Mouse (Mus musculus) stomach, embryonic 16.5 days (tissue): ENCODE results near the gene Hdac2. TPM values are rescaled to one million over a fixed set of nuclear protein-coding genes. Genes with fewer than 3 reads are reported as not detected.

Experiments
- ATAC-seq: fragments of 200-750 bp; cut with Nextera tagmentation; 2 replicates; pipeline ENCODE4 v1.8.0; 2017; ENCODE audit warnings: moderate number of reproducible peaks, moderate TSS enrichment; ENCODE audit not compliant: insufficient read depth, low FRiP score
- H3K27ac ChIP-seq: fragments of 300-500 bp; sonication (generic); 2 replicates; pipeline ENCODE4 v1.5.1; 2014; ENCODE audit warnings: low read length
- H3K27me3 ChIP-seq: fragments of 300-500 bp; sonication (generic); 2 replicates; pipeline ENCODE4 v1.6.1; 2014; ENCODE audit warnings: low read length, control low read depth, mixed read lengths; ENCODE audit not compliant: control insufficient read depth, insufficient read depth
- H3K36me3 ChIP-seq: fragments of 300-500 bp; sonication (generic); 2 replicates; pipeline ENCODE4 v1.6.1; 2014; ENCODE audit warnings: low read length; ENCODE audit not compliant: control insufficient read depth, insufficient read depth
- H3K4me1 ChIP-seq: fragments of 300-500 bp; sonication (generic); 2 replicates; pipeline ENCODE4 v1.6.1; 2014; ENCODE audit warnings: low read length, control low read depth, mixed read lengths; ENCODE audit not compliant: control insufficient read depth, insufficient read depth
- H3K4me2 ChIP-seq: fragments of 300-500 bp; sonication (generic); 2 replicates; pipeline ENCODE4 v1.6.1; 2014; ENCODE audit warnings: low read depth, low read length, mixed read lengths
- H3K4me3 ChIP-seq: fragments of 300-500 bp; sonication (generic); replicated peaks from 2 replicates; pipeline ENCODE4 v1.5.1; 2014; ENCODE audit warnings: mild to moderate bottlenecking, low read length
- H3K9ac ChIP-seq: fragments of 300-500 bp; sonication (generic); 2 replicates; pipeline ENCODE4 v1.6.1; 2014; ENCODE audit warnings: low read length
- H3K9me3 ChIP-seq: fragments of 300-500 bp; sonication (generic); replicated peaks from 2 replicates; pipeline ENCODE4 v1.6.1; 2016; ENCODE audit warnings: low read length, control low read depth; ENCODE audit not compliant: control insufficient read depth
- WGBS: fragments of 180-500 bp; shearing (Covaris S2); extraction: QIAGEN DNeasy Blood & Tissue Kit; methylation state at CpG from one replicate; pipeline ENCODE4 v1.1.7; 2014; 5-methylcytosine and 5-hydroxymethylcytosine counted together
- polyA plus RNA-seq: library from polyadenylated mRNA; unstranded; fragments of >200 nt; fragmentation: Nextera tagmentation; extraction: Ambion mirVana; gene quantifications from 2 replicates; pipeline ENCODE4 v1.2.1, GENCODE M21; 2015

Hdac2 gene
- 152 and 153 TPM in 2 replicates for polyA plus RNA-seq

DNA sequence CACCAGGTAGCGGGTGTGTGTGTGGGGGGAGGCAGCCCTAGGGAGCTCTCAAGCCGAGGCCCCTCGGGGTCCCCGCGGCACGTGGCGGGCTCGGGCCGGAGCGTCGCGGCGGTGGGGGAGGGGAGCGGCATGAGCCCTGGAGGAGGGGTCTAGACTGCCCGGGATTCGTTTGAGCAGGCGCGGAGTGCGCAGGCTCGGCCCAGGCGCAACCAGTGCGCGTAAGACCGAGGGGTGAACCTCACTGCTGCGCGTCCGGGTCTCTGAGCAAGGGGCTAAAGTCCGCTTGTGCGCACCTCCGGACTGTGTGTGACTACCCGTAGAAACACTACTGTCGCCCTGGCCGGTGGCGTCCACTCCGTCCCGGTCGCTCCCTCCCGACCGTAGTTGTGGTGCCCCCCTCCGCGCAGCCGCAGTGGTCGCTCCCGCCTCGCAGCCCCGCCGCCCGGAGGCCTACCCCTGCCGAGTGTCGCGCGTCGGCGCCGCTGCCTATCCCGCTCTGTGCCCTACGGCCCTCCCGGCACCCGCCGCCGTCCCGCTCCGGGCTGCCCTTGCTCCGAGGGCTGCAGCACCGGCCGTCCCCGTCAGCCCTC lies at the start of gene Hdac2:
TSS of gene Hdac2 (plus strand) at position 459 of the 590 bp plus-strand sequence.
- Histone ChIP-seq H3K4me3 (peak within 1 kb of the TSS; percentile 99), H3K4me1 (peaks cover 3% of the 10 kb centered on the region; the same call in 1 of the 2 replicates)
- under 1% methylated on average over 65 of the region's 67 CpGs for WGBS

DNA sequence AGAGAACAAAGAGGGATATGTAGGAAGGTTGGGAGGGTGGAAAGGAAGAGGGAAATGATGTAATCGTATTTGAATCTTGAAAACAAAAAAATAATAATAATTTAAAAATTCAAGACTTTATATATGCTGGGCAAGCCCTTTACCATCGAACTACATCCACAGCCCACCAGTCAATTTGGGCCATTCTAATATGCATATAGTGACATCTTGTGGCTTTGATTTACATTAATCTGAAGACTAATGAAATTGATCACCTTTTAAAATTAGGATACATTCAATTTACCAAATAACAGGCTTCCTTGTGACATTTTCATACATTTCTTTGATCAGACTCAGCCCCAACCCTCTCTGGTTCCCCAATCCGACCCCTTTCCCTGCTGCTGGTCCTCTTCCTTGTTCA lies 46.1 kb upstream of the Hdac2 start:
- Histone ChIP-seq H3K36me3 (no peaks in the 10 kb centered on the region), H3K9ac (no peak overlapping the region), H3K27ac (no peak overlapping the region), H3K4me1 (no peaks in the 10 kb centered on the region), H3K4me3 (no peak overlapping the region), H3K9me3 (no peaks in the 10 kb centered on the region), H3K27me3 (no peaks in the 10 kb centered on the region), H3K4me2 (no peak overlapping the region)
- WGBS = 72% methylated on average over 3 of the region's 3 CpGs
- no peak for ATAC-seq

More for the DNA sequence above, at the start of gene Hdac2:
- Histone ChIP-seq H3K9me3 (no peaks in the 10 kb centered on the region), H3K9ac (peak within 1 kb of the TSS; percentile 100), H3K36me3 (no peaks in the 10 kb centered on the region), H3K27ac (peak within 1 kb of the TSS; percentile 99), H3K4me2 (peak within 1 kb of the TSS; percentile 89), H3K27me3 (no peaks in the 10 kb centered on the region)
- peak; percentile 98 for ATAC-seq

GRCm38 (mm10) chr10:36935863-36936262 lies 38.5 kb upstream of the Hdac2 start:
- no peaks in the 10 kb centered on the region for H3K27me3 ChIP-seq
- H3K4me3 ChIP-seq = no peak overlapping the region
- no peaks in the 10 kb centered on the region for H3K36me3 ChIP-seq
- no peak overlapping the region for H3K9ac ChIP-seq
- H3K27ac ChIP-seq = no peak overlapping the region
- H3K4me1 ChIP-seq = no peaks in the 10 kb centered on the region
- H3K4me2 ChIP-seq = no peak overlapping the region
- whole genome bisulfite sequencing = 70% methylated on average over 5 of the region's 5 CpGs
- ATAC-seq = no peak
- no peaks in the 10 kb centered on the region for H3K9me3 ChIP-seq

DNA sequence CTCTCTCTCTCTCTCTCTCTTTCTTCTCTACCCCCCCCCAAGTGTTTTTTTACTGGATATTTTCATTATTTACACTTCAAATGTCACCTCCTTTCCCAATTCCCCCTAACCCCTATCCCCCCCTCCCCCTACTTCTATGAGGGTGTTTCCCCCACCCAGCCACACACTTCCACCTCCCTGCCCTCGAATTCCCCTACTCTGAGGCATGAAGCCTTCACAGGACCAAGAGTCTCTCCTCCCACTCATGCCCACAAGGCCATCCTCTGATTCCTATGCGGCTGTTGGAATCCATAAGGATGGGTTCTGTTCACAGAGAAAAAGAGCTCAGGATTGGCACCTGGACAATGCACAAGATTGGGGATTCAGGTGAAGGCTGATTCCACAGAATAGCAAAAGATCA lies 38.1 kb upstream of the Hdac2 start:
- no peak for ATAC-seq
- H3K27ac ChIP-seq = no peak overlapping the region
- no peaks in the 10 kb centered on the region for H3K27me3 ChIP-seq
- H3K36me3 ChIP-seq = no peaks in the 10 kb centered on the region
- 53% methylated on average over 2 of the region's 2 CpGs for WGBS
- H3K4me2 ChIP-seq = no peak overlapping the region
- H3K9me3 ChIP-seq = no peaks in the 10 kb centered on the region
- H3K4me1 ChIP-seq = no peaks in the 10 kb centered on the region
- H3K9ac ChIP-seq = no peak overlapping the region
- H3K4me3 ChIP-seq = no peak overlapping the region

DNA sequence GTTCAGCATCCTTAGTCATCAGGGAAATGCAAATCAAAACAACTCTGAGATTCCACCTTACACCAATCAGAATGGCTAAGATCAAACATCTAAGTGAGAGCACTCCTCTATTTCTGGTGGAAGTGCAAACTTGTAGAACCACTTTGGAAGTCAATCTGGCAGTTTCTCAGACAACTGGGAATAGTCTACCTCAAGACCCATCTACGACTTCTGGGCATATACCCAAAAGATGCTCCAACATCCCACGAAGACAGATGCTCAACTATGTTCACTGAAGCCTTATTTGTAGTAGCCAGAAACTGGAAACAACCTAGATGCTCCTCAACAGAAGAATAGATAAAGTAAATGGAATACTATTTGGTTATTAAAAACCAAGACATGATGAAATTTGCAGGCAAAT lies 22.6 kb upstream of the Hdac2 start:
- H3K4me2 ChIP-seq = no peak overlapping the region

GRCm38 (mm10) chr10:36952622-36953021 lies 21.7 kb upstream of the Hdac2 start:
- Histone ChIP-seq H3K9me3 (no peaks in the 10 kb centered on the region), H3K4me1 (no peaks in the 10 kb centered on the region), H3K9ac (no peak overlapping the region), H3K4me3 (no peak overlapping the region), H3K4me2 (no peak overlapping the region), H3K36me3 (no peaks in the 10 kb centered on the region), H3K27ac (no peak overlapping the region), H3K27me3 (no peaks in the 10 kb centered on the region)
- ATAC-seq = no peak
- WGBS = 74% methylated on average over 2 of the region's 2 CpGs

More for the DNA sequence above, 22.6 kb upstream of the Hdac2 start:
- ATAC-seq = no peak
- H3K4me1 ChIP-seq = no peaks in the 10 kb centered on the region
- H3K4me3 ChIP-seq = no peak overlapping the region
- no peaks in the 10 kb centered on the region for H3K36me3 ChIP-seq
- no peaks in the 10 kb centered on the region for H3K9me3 ChIP-seq
- H3K27ac ChIP-seq = no peak overlapping the region
- H3K27me3 ChIP-seq = no peaks in the 10 kb centered on the region
- 76% methylated on average over 2 of the region's 2 CpGs for WGBS
- no peak overlapping the region for H3K9ac ChIP-seq

DNA sequence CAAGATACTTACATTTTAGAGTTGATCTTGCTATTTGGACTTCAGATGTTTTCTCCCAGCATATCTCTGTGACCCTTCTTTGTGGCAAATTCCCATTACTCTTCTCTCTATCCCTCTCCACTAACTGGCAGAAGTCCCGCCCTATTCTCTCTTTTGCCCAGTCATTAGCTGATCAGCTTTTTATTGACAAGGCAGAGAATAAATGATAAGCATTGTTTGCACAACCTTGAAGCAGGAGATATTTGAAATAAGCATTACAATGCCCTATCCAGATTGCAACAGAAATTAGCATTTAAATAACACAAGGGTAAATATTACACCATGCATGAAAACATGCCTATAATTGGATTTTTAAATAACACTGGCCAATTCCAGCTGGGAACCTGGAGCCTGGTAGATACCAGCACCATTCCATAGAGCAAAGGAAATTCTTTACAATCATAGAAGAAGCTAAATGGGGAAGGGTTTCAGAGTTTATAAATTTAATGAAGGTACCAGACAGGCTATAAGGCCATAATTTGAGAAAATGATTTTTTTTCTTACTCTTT lies 14.7 kb upstream of the Hdac2 start:
- H3K4me2 ChIP-seq = no peak overlapping the region
- H3K4me1 ChIP-seq = no peaks in the 10 kb centered on the region
- no peaks in the 10 kb centered on the region for H3K36me3 ChIP-seq
- 80% methylated on average over 1 of the region's 1 CpGs for WGBS
- no peak overlapping the region for H3K4me3 ChIP-seq
- H3K9ac ChIP-seq = no peak overlapping the region
- H3K9me3 ChIP-seq = no peaks in the 10 kb centered on the region
- H3K27ac ChIP-seq = no peak overlapping the region
- no peak for ATAC-seq
- no peaks in the 10 kb centered on the region for H3K27me3 ChIP-seq

DNA sequence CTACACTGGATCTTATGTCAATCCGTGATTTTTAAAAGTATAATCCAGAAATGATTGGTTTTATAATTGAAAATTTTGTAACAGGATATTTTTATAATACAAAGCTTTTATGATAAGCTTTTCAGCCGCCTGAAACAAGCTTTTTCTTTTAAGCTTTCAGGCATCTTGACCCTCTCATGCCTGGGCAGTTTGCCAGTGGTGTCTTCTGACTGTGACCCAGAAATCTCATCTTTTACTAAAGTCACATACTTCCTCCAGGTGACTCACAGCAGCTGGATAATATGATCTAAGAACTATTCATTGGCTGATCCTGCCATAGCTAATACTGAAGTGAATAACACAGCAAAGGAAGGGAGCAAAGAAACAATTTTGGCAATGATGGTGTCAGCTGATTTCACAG lies 9.9 kb upstream of the Hdac2 start:
- 50% methylated on average over 2 of the region's 2 CpGs for WGBS
- H3K4me2 ChIP-seq = no peak overlapping the region
- no peak overlapping the region for H3K4me3 ChIP-seq
- no peaks in the 10 kb centered on the region for H3K9me3 ChIP-seq
- ATAC-seq = no peak
- no peak overlapping the region for H3K9ac ChIP-seq
- H3K27ac ChIP-seq = no peak overlapping the region
- H3K36me3 ChIP-seq = no peaks in the 10 kb centered on the region
- H3K4me1 ChIP-seq = no peaks in the 10 kb centered on the region
- no peaks in the 10 kb centered on the region for H3K27me3 ChIP-seq

GRCm38 (mm10) chr10:36974676-36975520 lies 554 bp downstream of the Hdac2 start:
- peaks cover 3% of the 10 kb centered on the region; the same call in 1 of the 2 replicates for H3K4me1 ChIP-seq
- under 1% methylated on average over 62 of the region's 63 CpGs for WGBS
- H3K36me3 ChIP-seq = no peaks in the 10 kb centered on the region
- peak overlapping the region; percentile 99 for H3K27ac ChIP-seq
- H3K9me3 ChIP-seq = no peaks in the 10 kb centered on the region
- H3K27me3 ChIP-seq = no peaks in the 10 kb centered on the region
- peak overlapping the region; percentile 100 for H3K9ac ChIP-seq
- peak; percentile 76 for ATAC-seq
- H3K4me3 ChIP-seq = peak overlapping the region; percentile 99
- peak overlapping the region; percentile 89 for H3K4me2 ChIP-seq
